Mouse (Mus musculus) brain, embryonic 14.5 days (tissue): ENCODE data around the gene Pxmp4. TPM values are rescaled to one million over a fixed set of nuclear protein-coding genes. Genes with fewer than 3 reads are reported as not detected.

Source experiments
- DNase-seq: peaks from one replicate; pipeline ENCODE4 v3.0.0-alpha.2; 2011; ENCODE audit warnings: low read depth
- CTCF ChIP-seq: fragments of 200-500 bp; IDR thresholded peaks from 2 replicates; pipeline ENCODE4 v1.5.1; 2012; ENCODE audit warnings: inconsistent platforms, mild to moderate bottlenecking, moderate library complexity, borderline replicate concordance; ENCODE audit not compliant: insufficient read depth, insufficient read length; ENCODE audit errors: extremely low read depth
- POLR2A ChIP-seq: fragments of 200-500 bp; IDR thresholded peaks from 2 replicates; pipeline ENCODE4 v1.6.1; 2012; ENCODE audit warnings: mild to moderate bottlenecking, inconsistent platforms, borderline replicate concordance; ENCODE audit not compliant: poor library complexity, insufficient read depth, insufficient read length, severe bottlenecking; ENCODE audit errors: extremely low read depth
- polyA plus RNA-seq: library from polyadenylated mRNA; depleted of rRNA; stranded (reverse); fragments of >200 nt; gene quantifications from 2 replicates; pipeline ENCODE4 v1.2.3, GENCODE M21; 2012

Pxmp4 gene
- polyA plus RNA-seq, 1 experiment: 11.4 TPM

DNA sequence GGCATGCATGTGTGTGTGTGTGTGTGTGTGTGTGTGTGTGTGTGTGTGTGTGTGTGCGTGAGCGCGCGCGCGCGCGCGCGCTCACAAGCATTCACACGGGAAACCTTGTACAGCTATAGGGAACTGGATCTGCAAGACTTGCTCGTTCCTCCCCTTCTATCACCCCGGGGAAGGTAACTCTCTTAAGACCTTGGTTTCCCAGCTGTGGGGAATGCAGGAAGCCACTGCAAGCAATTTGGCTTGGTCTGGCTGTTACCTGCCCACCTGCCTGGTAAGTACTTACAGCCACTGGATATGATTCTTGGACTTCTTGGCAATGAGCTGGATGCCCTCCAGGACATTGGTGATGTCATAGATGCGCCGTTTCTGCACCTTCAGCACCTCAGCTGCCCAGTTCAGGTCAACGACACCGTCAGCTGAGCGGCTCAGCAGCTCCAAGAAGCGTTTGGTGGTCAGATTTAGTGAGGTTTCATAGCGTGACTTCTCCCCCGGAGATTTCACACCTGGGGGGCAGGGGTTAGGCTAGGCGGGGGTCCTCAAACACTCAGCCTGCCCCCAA lies 39.8 kb downstream of the Pxmp4 start:
- TF ChIP-seq POLR2A (no peak), CTCF (no peak)
- no peak for DNase-seq

DNA sequence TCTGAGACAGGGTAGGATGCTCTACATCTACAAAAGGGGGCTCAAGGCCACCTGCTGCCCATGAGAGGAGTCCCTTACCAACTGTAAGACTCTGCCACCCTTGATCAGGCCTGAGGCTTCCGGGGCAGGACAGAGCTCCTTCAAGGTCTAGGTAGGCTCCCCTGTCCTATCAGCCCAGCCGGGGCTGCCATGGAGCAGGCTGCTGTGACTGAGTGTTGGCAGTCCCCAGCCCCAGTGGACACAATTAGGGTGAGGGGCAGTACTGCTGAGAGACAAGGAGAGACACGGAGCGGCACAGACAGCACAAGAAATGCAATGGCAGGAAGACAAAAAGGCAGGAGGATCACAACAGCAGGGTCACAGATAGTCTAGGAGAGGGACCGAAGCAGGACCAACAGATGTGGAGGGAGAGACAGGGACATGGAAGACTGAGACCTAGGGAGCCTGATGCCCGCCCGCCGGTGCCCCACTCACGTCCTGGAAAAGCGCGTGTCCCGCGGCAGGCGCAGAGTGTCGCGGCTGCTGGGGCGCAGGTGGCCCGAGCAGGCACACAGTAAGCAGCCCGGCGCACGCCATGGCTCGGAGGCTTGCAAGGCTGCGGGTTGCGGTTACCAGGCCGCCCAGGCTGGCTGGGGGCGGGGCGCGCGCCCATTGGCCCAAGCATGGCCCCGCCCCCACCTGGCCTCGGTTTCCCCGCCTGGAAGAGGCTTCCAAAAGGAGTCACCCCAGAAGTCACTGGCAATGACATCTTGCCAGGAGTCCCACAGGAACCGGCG lies 45.1 kb downstream of the Pxmp4 start, which contains the start of gene Necab3:
TSS of gene Necab3 (minus strand) at position 627 of the 776 bp plus-strand sequence.
- TF ChIP-seq CTCF (no peak), POLR2A (no peak)
- peak; percentile 68 for DNase-seq

- TF ChIP-seq CTCF (no peak), POLR2A (no peak)
- DNase-seq: no peak
Measured at GRCm38 (mm10) chr2:154557184-154557832, 46.2 kb downstream of the Pxmp4 start.

DNA sequence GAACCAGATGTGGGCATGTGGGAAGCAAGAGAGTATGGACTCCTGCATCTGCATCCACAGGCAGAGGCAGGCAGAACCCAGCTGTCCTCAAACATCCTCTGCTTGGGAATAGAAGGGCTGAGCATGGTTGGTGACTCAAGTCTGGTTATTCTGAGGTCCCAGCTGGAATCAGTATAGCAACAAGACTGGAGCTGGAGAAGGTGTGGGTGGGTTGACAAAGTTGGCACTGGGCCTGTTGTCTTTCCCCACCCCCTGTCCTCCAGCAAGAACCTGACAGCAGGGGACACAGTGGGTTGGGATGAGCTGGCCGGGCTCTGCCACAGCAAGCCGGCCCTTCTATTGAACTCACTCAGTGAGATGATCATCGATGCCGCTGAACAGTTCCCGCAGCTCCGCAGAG lies 48.3 kb downstream of the Pxmp4 start:
- DNase-seq: no peak
- TF ChIP-seq POLR2A (no peak), CTCF (no peak)

- TF ChIP-seq POLR2A (no peak), CTCF (peak; percentile 66)
Measured at GRCm38 (mm10) chr2:154552424-154552907, 51.0 kb downstream of the Pxmp4 start.

DNA sequence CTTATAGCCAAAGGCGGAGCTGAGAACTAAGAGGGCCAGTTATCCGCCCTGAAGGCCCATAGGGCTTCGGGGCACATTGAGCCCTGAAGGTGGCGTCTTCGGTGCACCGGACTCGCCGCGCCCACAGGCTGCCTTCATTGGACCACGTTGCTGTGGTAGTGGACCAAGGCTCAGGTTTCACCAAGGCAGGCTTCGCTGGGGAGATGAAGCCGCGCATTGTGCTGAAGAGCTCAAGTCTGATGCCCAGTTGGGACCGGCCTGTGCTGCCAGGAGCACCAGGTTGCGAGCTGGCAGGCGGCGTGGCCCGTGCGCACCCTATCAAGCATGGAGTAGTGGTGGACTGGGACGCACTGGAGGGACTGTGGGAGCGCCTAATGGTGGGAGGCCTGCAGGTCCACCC lies 51.6 kb downstream of the Pxmp4 start:
- DNase-seq: peak; percentile 59
- TF ChIP-seq POLR2A (no peak), CTCF (no peak)

More at GRCm38 (mm10) chr2:154552424-154552907, 51.0 kb downstream of the Pxmp4 start:
- peak; percentile 92 for DNase-seq

DNA sequence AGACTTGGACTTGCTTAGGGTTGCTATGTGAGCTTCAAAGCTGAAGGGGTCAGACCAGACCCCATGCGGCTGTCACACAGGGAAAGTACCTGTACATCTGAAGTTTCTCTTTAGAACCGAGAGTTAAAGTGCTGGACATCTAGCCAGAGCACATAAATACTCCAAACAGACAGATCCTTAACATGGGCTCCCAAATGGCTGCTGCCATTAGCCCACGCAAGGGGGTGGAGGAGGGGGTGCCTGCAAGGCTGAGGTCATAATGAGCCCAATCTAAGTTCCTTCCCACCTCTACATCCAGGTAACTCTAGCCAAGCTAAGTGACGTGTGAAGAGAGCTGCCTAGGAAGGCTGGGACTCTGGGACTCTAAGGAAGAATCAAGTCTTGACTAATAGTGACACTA lies 52.0 kb downstream of the Pxmp4 start, which contains the start of gene Actl10:
TSS of gene Actl10 (plus strand) at position 301 of the 400 bp plus-strand sequence.
- TF ChIP-seq CTCF (no peak), POLR2A (no peak)
- DNase-seq: no peak

- DNase-seq: peak; percentile 56
- no peak for TF ChIP-seq POLR2A
- no peak for TF ChIP-seq CTCF
Measured at GRCm38 (mm10) chr2:154550937-154551336, 52.6 kb downstream of the Pxmp4 start.

- no peak for DNase-seq
- TF ChIP-seq POLR2A (no peak), CTCF (0 out of 2 replicates have a peak, but pooled peaks have one; percentile 14)
Measured at GRCm38 (mm10) chr2:154549886-154550189, 53.7 kb downstream of the Pxmp4 start.

DNA sequence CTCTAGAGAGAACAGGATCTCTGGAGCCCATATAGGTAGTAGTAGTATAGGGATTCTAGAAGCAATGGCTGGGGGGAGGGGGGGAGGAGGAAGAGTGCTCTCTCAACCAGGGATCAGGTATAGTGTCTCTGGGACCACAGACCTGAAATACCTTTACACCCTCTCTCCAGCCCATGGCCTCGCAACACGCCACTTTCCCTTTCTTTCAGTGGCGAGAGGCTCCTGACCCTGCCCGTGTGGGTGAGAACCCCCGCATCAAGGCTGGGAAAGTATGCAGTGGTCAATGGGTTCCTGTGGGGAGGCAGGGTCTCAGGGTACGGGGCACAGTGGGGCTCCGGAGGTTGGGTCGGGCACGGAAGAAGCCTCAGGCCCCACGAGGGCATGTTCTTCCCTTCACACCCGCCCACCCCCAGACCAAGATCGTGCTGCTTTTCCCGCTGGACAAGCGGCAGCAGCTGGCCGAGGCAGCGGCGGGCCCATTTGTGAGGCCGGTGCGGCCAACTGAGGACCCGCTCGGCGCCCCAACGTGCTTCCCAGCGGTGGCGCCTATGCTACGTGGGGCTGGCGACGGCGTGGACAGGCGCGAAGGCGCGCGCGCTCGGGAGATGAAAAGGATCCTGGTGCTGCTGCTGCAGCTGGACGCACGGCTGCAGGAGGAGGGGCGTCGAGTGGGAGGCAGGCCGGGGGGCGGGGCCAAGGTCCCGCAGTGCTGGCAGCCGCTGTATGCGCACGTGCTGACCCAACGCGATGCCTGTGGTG lies 54.2 kb downstream of the Pxmp4 start:
- peak; percentile 91 for DNase-seq
- TF ChIP-seq POLR2A: no peak
- TF ChIP-seq CTCF: no peak

DNA sequence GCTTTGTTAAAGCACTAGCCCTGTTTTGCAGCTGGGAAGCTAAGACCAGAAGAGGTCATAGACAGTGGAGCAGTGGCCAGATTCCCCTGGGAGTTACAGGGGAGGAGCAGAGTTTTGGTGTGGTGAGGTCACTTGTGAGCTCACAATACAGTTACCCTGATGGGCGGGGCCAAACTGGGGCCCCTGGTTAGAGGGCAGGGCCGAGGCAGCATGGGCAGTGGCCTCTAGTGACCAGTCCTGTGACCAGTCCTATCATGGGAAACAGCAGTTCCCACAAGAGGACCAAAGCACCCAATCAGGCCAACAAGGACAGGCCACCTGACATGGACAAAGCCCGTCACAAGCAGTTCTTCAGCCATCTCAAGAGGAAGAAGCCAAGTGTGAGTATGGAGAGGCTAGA lies 54.8 kb downstream of the Pxmp4 start:
- TF ChIP-seq CTCF (no peak), POLR2A (no peak)
- DNase-seq: no peak

DNA sequence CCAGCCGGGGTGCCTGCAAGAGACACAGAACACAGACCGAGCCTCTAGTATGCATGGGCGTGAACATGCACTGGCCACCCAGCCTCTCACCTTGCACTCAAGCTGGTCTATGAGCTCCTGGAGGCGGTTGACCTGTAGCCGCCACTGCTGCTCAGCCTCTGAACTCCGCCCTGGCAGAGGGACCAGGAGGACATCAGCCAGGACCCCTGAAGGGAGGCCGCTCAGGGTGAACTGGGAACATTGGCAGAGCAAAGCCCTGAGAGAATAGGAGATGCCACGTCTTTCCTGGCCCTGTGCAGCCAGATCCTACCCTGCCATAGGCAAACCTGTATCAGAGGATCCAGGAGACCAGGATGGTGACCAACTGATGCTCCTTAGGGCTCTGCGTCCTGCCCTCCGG lies 56.8 kb downstream of the Pxmp4 start, which contains the start of gene 1700003F12Rik:
TSS of gene 1700003F12Rik (plus strand) at position 375 of the 400 bp plus-strand sequence.
- no peak for TF ChIP-seq CTCF
- TF ChIP-seq POLR2A: no peak
- DNase-seq: no peak

DNA sequence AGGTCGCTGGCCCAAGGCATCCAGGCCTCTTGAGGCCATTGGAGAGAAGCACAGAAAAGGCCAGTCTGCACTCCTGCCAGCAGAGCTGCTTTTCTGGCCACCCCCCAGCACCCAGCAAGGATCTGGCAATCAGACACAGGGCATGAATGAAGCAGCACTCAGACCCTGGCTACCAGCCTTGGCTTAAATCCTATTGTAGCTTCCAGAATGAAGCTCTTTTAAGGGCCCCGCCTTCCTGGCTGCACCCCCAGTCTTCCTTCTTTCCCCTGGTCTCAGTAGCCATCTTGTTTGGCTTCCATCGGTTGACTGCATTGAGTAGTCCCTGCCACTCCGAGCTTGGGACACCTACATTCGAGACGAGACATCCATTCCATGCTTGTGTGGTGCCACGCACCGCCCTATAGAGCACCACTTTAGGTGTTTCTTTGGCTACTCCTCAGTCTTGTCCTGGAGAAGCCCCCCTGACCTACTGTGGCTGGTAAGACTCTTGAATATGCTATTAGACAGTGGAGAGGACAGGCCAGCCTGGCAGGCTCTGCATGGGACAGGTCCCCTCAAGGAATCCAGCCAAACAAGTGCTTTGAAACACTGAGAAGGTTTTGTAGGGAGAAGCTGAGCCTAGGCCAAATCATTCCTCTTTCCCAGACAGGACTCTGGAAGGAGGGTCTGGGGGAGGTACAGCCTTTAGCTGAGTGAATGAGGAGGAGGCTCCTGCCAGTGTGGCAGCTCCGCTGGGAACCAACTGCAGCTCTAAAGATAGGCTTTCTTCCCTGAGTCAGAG lies 59.8 kb downstream of the Pxmp4 start:
- TF ChIP-seq CTCF: no peak
- TF ChIP-seq POLR2A: no peak
- peak; percentile 93 for DNase-seq

- DNase-seq: no peak
- TF ChIP-seq CTCF: no peak
- TF ChIP-seq POLR2A: no peak
Measured at GRCm38 (mm10) chr2:154541630-154542029, 61.9 kb downstream of the Pxmp4 start.
